Mouse (Mus musculus) spleen, adult 18-20 months (tissue): ENCODE measurements around the gene Fgfr2.
"Not testable (repeated sequence)": the region's sequence is repeated elsewhere in the genome, so short reads cannot be mapped to it uniquely, and the experiment has no call there.

Experiments
- DNase-seq, 2 experiments: peaks; one replicate each; pipeline ENCODE4 v3.0.0; 2022; ENCODE audit warnings: mixed read lengths in 2 of 2

The Fgfr2 gene

DNA sequence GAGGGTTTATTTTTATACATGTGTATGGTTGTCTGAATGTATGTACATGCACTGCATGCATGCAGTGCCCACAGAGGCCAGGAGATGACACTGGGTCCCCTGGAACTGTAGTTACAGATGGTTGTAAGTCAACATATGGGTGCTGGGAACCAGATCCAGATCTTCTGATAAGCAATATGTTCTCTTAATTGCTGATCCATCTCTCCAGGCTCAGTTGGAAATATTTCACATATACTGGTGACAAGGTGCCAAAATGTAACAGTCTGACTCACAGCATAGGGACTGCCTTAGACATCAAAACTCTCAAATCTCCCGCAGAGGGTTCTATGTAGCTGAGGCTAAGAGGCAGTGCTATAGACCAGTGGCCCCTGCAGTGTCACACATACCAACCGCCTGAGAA is 646.7 kb downstream of the Fgfr2 start:
- no peak for DNase-seq

DNA sequence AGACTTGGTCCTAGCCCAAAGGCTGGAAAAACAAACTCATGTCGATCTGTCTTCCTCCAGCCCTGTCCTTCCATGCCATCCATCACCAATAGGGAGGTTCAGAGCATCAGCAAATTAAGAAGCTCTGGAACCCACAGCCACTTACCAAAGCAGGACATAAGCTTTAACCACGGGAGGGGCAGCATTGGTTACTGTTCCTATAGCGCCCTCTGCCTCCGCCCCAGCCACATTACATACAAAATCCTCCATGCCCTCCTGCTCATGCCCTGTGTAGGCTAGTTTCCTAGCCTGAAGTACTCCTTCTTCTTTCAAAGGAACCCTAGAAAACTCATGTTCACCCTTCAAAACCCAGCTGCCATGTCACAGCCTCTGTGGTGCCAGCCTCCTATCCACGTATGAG is 648.1 kb downstream of the Fgfr2 start:
- peak; percentile 54 to 81 for DNase-seq

DNA sequence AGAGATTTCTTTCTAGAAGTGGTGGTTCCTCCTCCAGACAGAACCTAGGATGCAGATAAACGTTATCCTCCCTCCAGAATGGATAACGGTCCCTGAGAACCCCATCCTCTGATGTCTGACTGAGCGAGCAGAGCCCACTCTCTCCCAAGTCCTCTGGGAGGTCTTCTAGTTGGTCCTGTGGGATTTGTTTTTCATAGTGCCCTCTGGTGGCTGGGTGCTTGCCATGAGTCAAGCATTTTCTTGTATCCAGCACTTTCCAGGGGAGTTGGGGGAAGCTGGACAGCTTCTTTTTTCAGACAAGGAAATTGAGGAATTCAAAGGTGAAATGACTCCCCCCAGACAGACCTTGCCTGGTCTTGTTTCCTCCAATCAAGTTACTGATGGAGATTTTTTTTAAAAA is 651.8 kb downstream of the Fgfr2 start:
- DNase-seq: peak in 1 of 2 experiments; percentile 62

DNA sequence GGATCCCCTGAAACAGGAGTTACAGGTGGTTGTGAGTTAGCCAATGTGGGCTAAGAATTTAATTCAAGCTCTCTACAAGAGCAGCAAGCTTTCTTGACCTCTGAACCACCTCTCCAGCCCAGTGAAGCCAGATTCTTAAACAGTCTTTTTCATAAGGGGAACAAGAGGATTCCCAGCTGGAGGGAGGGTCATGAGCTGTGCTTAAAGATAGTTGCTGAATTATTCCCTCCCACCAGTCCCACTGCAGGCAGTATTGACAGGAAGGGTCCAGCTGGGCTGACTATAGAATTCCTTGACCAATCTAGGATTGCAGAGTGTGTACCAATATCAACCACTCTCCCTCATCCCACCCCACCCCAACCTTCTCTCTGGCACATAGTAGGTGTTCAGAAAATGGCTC is 654.8 kb downstream of the Fgfr2 start:
- DNase-seq: no peak

DNA sequence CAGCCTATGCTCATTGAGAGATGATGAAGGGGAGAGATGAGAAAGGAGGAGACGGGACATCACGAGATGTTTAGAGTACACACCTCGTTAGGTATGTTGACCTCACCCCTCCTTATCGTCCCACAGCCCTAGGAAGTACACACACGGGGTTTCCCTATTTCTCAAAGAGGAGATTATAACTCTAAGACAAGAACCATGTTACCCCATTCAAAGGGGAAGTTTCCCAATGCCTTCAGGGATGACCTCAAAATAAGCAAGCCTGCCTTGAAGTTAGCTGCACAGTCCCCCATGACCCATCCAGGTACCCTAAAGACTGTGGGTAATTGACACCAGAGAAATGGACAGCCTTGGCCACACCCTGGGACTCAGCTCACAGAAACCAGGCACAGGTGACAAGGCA is 657.3 kb downstream of the Fgfr2 start:
- no peak for DNase-seq

DNA sequence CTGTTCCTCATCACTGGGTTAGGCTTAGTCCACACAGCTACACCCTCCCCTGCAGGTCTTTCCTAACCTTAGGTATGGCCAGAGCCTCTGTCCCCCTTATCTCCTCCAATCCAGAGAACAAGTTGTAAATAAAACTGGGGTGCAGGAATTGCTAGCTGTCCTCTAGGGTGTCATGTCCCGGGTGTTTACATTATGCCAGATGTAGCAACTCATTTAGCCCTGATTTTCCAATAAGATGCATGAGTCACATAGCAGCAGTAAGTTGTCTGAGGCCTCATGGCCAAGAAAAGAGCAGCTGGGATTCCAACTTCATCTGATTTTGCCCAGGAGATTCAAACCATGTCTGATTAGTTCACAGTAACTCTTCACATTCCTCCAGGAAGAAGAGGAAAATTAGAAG is 658.3 kb downstream of the Fgfr2 start:
- DNase-seq: no peak

DNA sequence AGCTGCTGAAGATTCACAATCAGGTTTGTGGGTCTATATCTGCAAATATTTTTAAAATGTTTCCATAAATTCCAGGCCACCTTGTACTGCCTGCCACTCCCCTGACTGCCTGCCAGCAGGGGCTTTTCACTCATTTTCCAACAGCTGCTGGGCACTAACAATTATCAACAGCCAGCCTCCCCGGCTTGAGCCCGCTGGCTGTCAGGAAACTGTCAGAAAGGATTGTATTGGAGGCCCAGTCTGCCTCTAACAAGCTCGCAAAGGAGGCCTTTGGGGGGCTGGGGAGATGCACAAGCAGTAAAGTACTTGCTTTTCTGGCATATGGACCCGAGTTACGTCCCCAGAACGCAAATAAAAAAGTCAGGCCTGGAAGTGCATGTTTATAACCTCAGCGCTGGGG is 664.7 kb downstream of the Fgfr2 start:
- DNase-seq: no peak

DNA sequence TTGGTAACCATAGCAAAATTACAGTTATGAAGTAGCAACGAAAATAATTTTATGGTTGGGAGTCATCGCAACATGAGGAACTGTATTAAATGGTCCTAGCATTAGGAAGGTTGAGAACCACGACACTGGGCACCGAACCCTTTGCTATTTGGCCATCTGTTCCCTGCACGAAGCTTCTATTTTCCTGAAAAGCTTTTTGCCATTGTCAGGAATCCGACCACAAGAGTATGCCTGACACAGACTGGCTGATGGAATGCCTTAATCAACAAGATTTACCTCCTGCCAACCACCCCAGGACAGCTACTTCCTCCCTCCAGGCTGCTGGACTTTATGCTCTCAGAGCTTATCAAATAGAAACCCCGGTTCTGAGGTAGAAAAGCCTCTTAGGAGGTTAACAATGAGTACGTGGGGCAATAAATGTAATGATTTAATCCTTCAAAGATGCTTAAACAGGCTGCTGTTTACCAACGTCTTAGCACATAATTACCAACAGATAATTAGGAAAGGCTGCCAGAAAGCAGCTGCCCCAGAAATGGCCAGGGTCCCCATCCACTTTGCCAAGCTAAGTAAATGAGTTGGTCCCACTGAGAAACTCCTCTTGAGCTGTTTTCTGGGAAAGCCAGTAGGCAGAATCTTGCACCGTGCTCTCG is 668.0 kb downstream of the Fgfr2 start:
- no peak for DNase-seq

DNA sequence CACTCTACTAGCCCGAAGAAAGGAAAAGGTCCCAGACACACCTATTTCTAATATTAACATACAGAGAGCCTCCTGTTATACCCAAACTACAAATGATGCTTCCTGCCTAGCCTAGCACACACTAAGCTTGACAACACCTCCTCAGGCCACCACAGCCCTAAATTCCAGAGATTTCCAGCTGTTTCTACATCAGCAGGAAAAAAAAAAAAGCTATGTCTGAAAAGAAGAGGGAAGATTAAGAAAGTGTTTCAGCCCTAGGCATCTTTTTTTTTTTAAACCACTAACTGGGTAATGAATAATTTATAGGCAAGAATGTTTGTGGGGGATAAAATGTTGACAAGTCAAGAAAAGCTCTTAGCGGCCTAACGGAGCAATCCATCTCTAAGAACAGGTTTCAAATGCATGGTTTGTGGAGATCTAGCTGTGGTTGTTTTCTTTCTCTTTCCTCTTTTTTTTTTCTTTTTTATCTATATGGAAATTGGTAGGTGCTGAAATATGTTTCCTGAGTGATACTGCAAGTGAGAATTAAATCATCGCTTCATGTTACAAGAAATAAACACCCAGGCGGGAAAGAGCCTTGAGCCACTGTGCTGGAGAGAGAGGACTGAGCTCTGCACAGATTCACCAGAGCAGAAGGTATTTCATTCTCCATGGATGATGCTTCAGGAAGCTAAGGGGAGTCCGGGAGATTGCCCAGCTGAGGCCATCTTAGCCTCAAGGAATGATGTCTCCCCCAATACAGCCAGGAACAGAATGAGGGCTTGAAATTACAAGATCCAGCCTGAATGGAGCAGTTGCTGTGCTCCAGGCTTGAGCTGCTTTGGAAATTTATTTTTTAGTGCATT is 673.0 kb downstream of the Fgfr2 start:
- no peak for DNase-seq

DNA sequence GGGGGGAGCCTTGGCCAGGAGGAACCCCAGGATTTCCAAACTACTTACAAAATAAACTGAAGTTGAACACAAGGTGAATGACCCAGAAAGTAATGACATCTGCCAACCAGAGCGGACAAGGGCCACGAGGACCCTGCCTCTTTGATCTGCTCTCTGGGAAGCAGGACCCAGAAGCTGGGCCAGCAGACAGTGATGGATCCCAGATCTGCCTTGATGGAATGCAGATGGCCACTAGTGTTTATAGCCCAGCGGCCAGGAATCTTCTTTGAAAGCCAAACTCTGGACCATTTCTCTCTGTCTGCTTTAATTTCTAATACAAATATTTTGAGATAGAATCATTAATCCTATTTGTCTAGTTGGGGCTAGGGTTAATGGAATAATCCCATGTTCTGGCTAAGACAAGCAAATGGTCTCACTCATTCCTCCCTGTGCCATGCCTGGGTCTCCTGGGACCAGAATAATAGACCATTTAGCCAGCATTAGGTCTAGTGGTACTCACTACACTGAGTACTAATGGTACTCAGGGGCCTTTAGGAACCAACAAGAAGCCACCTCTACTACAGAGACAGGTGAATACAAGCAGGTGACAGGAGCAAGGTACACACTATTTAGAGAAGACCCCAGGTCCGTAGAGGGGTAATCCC is 674.5 kb downstream of the Fgfr2 start:
- no peak for DNase-seq

DNA sequence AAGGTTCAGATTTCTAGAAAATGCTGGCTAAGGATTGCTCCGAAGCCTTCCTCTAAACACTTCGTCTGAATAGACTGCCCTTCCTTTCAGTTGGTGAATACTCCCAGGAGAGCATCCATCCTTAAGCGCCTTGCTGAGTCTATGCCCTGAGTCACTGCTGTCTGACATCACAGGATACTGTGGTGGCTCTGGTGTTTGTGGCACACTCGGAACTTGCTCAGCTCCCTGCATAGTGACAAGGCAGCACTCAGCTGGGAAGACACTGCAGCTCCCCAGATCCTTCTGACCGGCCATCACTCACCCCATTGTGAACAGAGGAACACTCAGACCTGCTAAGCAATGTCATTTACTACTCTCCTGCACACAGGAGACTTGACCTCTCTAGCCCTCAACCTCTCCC is 675.6 kb downstream of the Fgfr2 start:
- no peak for DNase-seq

DNA sequence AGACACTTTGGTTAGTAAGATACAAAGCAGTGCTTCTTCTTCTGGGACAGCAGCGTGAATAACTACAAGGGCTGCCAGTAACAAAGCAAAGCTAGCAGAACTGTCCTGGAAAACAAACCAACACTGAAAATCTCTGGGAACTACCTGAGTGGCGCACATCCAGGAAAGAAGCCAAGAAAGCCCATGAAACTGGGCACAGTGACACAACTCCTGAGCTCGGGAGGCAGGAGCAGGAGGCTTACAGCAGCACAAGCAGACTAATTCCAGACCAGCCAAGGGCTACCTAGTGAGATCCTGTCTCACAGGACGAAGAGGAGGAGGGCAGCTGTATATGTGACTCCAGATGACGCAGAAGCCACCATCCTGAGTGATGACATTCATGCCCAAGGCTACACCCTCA is 676.3 kb downstream of the Fgfr2 start:
- DNase-seq: no peak

DNA sequence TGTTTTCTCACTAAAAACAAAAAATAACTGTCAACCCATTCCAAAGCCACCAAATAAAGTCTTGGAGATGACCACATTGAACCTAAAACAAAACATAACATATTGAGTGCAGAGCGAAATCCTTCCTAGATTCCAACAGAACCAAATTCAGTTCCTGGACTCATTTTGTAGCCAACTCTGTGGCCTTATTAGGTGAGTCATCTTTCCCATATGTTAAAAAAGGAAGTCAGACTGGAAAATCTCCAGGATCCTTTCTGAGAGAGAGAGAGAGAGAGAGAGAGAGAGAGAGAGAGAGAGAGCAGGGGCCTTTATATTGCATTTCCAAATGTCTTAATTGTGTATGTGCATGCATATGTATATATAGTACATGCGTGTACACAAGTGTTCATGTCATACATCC is 678.9 kb downstream of the Fgfr2 start:
- no peak for DNase-seq

DNA sequence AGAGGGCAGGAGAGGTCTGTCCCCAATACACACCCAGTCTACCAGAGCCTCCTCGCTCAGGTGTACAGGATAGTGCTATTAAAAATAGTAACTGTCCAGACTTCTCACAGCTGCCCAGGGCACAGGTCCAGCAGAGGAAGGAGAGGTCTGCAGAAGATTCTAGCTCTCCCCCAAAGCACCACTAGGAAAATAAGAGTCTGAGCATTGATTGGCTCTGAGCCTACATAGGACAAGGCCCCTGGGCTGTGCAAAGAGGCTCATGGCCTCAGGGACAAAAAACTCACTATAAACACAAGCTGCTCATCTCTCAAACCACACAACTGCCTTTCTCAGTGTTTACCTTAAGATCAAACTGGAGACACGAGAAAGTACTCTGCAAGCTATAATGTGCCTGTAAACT is 679.4 kb downstream of the Fgfr2 start:
- no peak for DNase-seq

DNA sequence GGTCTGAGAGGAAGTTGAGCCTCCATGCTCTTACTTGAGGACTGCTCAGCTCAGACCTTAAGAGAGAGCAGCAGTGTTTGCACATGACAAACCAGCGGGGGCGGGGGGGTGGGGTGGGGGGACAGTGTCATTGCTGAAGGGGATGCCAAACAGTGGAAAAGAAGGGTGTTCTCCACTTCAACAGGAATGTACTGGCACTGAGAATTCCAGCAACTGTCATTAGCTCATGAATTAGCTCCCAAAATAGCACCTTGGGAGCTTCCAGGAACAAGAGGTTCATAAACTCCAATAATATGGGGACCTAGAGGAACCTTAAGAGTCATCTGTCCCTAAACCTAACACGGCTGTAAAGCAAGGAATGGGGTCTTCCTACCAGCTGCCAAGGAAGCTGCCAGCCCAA is 680.0 kb downstream of the Fgfr2 start:
- no peak for DNase-seq

DNA sequence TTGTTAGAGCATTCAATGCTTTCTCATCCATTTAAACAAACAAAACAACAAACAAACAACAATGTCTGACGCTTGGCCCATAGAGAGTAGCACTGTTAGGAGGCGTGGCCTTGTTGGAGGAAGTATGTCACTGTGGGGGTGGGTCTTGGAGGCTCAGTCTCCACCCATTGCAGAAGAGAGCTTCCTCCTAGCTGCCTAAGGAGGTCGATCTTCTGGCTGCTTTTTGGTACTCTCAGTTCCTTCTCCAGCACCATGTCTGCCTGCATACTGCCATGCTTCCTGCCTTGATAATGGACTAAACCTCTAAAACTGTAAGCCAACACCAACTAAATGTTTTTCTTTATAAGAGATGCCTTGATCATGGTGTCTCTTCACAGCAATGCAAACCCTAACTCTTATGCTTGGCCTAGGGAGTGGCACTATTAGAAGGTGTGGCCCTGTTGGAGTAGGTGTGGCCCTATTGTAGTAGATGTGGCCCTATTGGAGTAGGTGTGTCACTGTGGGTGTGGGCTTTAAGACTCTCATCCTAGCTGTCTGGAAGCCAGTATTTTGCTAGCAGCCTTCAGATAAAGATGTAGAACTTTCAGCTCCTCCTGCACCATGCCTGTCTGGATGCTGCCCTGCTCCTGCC is 680.9 kb downstream of the Fgfr2 start:
- DNase-seq: not testable (repeated sequence)

DNA sequence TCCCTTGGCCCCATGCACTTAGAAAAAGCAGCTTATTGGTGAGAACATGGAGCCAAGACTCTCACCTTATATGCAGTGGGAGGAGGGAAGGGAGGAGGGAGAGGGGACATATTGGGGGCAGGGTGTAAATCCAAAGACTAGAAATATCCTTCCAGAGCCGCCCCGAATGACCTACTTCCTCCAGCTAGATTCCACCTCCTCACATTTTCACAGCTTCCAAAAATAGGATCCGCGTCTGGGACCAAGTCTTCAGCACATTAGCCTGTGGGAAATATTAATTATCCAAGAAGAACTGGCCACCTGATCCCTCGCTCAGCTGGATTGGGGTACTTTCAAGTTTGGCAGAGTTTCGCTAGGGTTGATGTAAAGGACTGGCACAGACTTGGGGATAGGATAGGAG is 683.2 kb downstream of the Fgfr2 start:
- no peak for DNase-seq

DNA sequence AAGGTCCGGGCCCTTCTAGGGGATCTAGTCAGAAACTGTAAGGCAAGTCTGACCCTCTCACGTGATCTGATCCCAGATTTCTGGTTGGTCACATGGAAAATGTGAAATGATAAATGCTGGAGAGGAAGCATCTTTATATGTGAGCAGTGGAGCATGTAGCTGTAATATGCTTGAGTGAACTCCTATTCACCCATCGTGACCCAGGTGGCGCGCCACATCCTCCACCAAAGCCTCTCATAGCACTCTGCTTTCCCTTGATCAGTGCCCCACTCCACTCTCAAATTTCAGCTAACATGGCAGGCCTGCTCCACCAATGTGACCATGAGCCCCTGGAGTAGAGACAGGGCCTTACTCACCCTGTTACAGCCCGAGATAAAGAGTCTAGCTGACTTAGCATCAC is 685.1 kb downstream of the Fgfr2 start:
- peak; percentile 7 to 16 for DNase-seq

DNA sequence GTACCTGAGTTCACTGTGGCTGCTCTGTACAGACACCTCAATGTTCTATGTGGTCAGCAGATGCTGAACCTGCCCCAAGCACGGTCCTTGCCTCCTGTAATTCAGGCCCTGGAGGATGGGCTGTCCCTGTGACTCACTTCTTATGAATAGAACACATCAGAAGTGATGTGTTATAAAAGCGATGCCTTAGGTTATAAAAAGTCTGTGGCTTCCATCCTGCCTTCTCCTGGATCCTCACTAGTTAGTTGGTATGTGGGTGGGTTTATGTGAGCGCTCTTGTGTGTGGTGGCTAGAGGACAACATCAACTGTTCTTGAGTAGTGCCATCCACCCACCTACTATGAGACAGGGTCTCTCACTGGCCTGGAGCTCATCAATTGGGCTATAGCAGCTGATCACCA is 685.7 kb downstream of the Fgfr2 start:
- no peak for DNase-seq

DNA sequence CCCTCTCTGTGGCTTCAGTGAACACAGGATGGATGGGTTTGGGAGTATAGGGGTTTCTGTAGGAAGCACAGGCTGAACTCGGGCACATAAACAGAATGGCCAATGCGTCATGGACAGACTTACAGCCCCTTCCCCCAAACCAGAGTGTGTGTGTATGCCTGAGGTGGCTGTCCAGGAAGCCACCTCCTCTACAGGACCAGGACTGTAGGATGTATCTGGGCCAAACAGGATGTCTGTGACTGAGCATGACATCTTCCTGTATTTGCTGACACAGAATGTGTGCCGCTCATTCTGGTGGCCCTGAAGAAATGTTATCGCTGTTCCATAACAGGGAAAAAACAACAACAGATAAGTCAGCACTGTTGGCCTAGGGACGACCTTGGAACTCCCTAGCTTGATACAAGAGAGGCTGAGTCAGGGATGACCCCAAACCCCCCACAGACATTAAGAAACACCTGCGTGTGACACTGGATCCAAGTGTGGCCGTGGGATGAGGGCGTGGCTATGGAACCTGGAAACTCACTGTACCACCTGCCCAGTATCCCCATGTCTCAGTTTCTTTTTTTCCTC is 687.6 kb downstream of the Fgfr2 start:
- DNase-seq: no peak

DNA sequence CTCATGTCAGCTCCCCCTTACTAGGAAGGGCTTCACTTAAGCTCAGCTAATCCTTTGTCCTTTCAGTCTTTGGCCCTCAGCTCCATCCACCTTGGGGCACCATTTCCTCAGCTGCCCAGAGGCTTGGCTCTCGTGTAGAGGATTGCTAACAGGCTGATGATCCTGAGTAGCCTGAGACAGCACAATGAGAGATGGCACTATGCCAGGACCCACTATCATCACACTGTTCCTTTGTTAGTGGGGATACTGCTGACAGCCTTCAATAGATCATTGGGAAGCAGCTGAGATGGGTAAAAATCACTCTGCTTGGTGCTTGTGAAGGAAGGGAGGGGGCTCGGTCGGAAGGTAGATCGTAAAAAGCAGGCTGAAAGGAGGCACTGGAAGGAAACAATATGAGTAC is 693.8 kb downstream of the Fgfr2 start:
- DNase-seq: no peak

DNA sequence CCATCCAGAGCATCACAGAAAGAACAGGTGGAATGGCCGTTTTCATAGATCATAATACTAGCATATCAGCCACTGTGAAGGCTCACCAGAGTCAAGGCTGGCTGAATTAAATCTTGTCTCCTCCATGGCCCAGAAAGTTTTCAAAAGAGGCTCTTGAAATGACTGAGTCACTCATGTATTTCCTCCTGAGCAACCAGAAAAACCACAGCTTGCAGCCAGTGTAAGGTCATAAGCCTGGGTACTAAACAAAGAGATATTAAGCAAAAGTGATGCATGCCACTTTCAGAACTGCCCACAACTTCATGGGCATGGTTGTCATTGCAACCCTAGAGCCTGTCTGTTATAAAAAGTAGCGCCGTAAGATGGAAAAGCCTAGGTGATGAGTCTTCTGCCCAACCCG is 694.8 kb downstream of the Fgfr2 start:
- DNase-seq: no peak

DNA sequence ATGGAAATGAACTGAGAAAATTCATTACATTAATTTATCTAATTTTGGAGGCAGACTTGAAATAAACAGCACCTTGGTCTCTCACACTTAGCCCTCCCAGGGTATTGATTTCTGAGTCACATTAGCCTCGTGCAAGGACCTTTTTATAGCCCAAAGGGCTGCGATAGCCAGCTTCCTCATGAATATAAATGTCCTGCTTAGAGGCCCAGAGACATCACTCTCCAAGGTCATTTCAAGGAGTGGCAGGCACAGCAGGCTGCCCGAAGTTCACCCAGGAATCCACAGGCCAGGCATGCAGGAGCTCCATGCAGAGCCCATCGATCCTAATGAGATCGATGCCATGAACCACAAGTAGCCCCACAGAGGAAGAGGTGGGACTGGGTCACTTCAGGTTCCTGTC is 697.1 kb downstream of the Fgfr2 start:
- DNase-seq: no peak
